Mouse (Mus musculus) liver, embryonic 14.5 days (tissue): ENCODE results near the gene Jtb.

Experiments used
- CTCF ChIP-seq: IDR thresholded peaks from 2 replicates; pipeline ENCODE4 v1.5.1; 2016; ENCODE audit warnings: antibody characterized with exemption, low read depth, control low read depth
- EP300 ChIP-seq: IDR thresholded peaks from 2 replicates; pipeline ENCODE4 v1.6.1; 2016; ENCODE audit warnings: antibody characterized with exemption, low read depth

DNA sequence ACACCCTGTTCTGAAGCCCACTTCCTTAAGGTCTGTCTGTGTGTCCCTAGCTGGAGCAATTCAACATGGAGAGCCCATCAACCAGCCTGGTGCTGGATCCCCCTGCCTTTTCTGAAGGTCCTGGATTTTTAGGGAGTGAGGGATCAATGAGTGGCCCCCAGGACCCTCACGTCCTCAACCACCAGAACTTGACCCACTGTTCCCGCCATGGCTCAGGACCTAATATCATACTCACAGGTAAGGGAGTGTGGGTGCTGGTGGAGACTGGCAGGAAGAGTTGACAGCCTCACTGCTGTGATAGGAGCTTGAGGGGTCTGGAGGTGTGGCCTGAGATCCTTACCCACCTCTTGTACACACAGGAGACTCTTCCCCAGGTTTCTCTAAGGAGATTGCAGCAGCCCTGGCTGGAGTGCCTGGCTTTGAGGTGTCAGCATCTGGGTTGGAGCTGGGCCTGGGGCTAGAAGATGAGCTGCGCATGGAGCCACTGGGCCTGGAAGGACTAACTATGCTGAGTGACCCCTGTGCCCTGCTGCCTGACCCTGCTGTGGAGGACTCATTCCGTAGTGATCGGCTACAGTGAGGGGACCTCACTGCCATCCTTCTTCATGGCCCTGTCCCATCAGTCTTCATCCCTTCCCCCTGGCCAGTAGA lies 31.8 kb downstream of the Jtb start:
- TF ChIP-seq CTCF (no peak), EP300 (no peak)
